Mouse (Mus musculus) heart, postnatal 4 days (tissue): Measurements from ENCODE around the gene Cnnm3. TPM values are rescaled to one million over a fixed set of nuclear protein-coding genes. Genes with fewer than 3 reads are reported as not detected.

Experiments
- microRNA-seq, 2 experiments: library from miRNA; unstranded; fragments of <30 nt; microRNA quantifications; one replicate each; pipeline ENCODE4 v1.2.0; 2021 to 2022
- total RNA-seq, 2 experiments: library from RNA; stranded (reverse); gene quantifications; 2 replicates each; pipeline ENCODE4 v1.2.3; 2021

Cnnm3 gene
- total RNA-seq, 2 experiments from 2014 or later = 14.9 to 15.7 TPM

Small RNA genes within 50 kb of the gene (microRNA-seq; reads per million reads assigned to microRNA genes)
- 0 reads per million in 2 experiments for gene Gm47280

Other genes starting within 250 kb of the Cnnm3 start
- gene Neurl3, start 237.2 kb upstream of the Cnnm3 start, total RNA-seq = 1 to 10 TPM; 4.9 to 5.3 TPM
- 10 to 100 TPM; 27.7 to 27.9 TPM for gene Arid5a, start 204.1 kb upstream of the Cnnm3 start, total RNA-seq
- gene Kansl3, start 142.7 kb upstream of the Cnnm3 start, total RNA-seq = 10 to 100 TPM; 69.1 to 74.2 TPM
- not detected for gene Fer1l5, start 139.6 kb upstream of the Cnnm3 start, total RNA-seq
- gene Lman2l, start 66.6 kb upstream of the Cnnm3 start, total RNA-seq = 10 to 100 TPM; 16.0 to 20.6 TPM
- 1 to 10 TPM; 4.4 to 4.8 TPM for gene Cnnm4, start 40.2 kb upstream of the Cnnm3 start, total RNA-seq
- gene Ankrd23, start 25.0 kb downstream of the Cnnm3 start, total RNA-seq = 100 to 1,000 TPM; 151 to 159 TPM
- 10 to 100 TPM; 48.6 to 69.8 TPM for gene Gm42417, start 27.6 kb downstream of the Cnnm3 start, total RNA-seq
- 10 to 100 TPM; 16.0 to 18.5 TPM for gene Ankrd39, start 35.6 kb downstream of the Cnnm3 start, total RNA-seq
- 10 to 100 TPM; 26.7 to 31.2 TPM for gene Sema4c, start 46.5 kb downstream of the Cnnm3 start, total RNA-seq
- under 1 TPM; 0.54 to 0.79 TPM for gene Fam178b, start 171.3 kb downstream of the Cnnm3 start, total RNA-seq
- 1,000 to 10,000 TPM; 1,651 to 1,714 TPM for gene Cox5b, start 179.6 kb downstream of the Cnnm3 start, total RNA-seq
- not detected for gene 4933424G06Rik, start 198.3 kb downstream of the Cnnm3 start, total RNA-seq
- 100 to 1,000 TPM; 124 to 137 TPM for gene Actr1b, start 202.6 kb downstream of the Cnnm3 start, total RNA-seq
- under 1 TPM; 0.20 to 0.24 TPM for gene Zap70, start 249.9 kb downstream of the Cnnm3 start, total RNA-seq